Mouse (Mus musculus): ENCODE measurements at regions not wholly inside any gene's neighbourhood (a gene's known extent, or its start where the extent isn't known, plus 50 kb on each side); places are given as distances from the start of the nearest gene placed in this dataset.

- TF ChIP-seq CTCF (IDR thresholded peaks at IDR 0.05; ENCODE audit: control insufficient read depth, insufficient read depth, insufficient read length) (no peak), MYOD1 (IDR thresholded peaks at IDR 0.05; ENCODE audit: control insufficient read depth, insufficient read length, low read depth) (no peak), MAX (IDR thresholded peaks at IDR 0.05) (no peak), USF1 (IDR thresholded peaks at IDR 0.05; ENCODE audit: low read depth) (no peak), CEBPB (IDR thresholded peaks at IDR 0.05; ENCODE audit: low read depth) (no peak)
Observed at GRCm38 (mm10) chr8:64542501-64542900, 150.4 kb downstream of the Cpe start.
